Mouse (Mus musculus) macrophage (primary cell): ENCODE results near the gene Fam19a3. TPM values are rescaled to one million over a fixed set of nuclear protein-coding genes. Genes with fewer than 3 reads are reported as not detected.
A peak's percentile ranks its signal among the peaks of the same experiment; 100 is the strongest.

Source experiments
- H3K27ac ChIP-seq: fragments of 350-480 bp; formaldehyde crosslinking; 2 replicates; pipeline ENCODE4 v1.9.0; 2021
- H3K36me3 ChIP-seq: fragments of 350-480 bp; formaldehyde crosslinking; 2 replicates; pipeline ENCODE4 v1.9.0; 2021; ENCODE audit errors: inconsistent target
- H3K4me3 ChIP-seq: fragments of 350-480 bp; formaldehyde crosslinking; 2 replicates; pipeline ENCODE4 v1.9.0; 2021; ENCODE audit errors: inconsistent target
- H3K79me2 ChIP-seq: fragments of 350-480 bp; formaldehyde crosslinking; 2 replicates; pipeline ENCODE4 v1.9.0; 2021; ENCODE audit errors: inconsistent target
- WGBS: methylation state at CpG from one replicate; pipeline ENCODE4 v1.1.7; 2026; ENCODE audit warnings: inconsistent platforms; ENCODE audit not compliant: missing documents; 5-methylcytosine and 5-hydroxymethylcytosine counted together
- polyA plus RNA-seq: library from polyadenylated mRNA; stranded (reverse); fragments of 250-400 nt; gene quantifications from 3 replicates; pipeline ENCODE4 v1.2.4, GENCODE M21; 2018; ENCODE audit warnings: inconsistent platforms

The Fam19a3 gene
- polyA plus RNA-seq, 1 experiment from 2014 or later, result not detected

DNA sequence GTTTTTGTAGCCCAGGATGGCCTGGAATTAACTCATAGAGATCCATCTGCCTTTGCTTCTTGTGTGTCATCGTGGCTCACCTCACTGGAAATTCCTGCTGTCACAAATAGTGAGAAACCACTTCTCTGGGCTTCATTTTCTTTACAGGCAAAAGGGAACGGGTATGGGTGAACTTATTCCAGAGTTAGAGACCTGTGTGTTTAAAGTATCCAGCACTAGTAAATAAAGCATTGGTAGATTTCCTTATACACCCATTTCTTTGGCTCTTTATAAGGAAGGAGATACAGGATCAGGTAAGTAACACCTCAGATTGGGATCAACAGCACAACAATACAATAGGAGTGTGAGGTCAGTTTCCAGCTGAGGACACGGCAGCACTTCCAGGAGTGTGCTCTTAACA lies 6.4 kb upstream of the Fam19a3 start, which contains the start of gene Rhoc:
Gene Rhoc, plus strand, starts transcription at position 301 of the 400 bp plus-strand sequence.
- Histone ChIP-seq H3K4me3 (peak within 1 kb of the TSS; percentile 51), H3K36me3 (no peaks in the 10 kb centered on the region), H3K27ac (no peak within 1 kb of the TSS), H3K79me2 (no peaks in the 10 kb centered on the region)
- WGBS, result 81% methylated on average over 3 of the region's 3 CpGs

DNA sequence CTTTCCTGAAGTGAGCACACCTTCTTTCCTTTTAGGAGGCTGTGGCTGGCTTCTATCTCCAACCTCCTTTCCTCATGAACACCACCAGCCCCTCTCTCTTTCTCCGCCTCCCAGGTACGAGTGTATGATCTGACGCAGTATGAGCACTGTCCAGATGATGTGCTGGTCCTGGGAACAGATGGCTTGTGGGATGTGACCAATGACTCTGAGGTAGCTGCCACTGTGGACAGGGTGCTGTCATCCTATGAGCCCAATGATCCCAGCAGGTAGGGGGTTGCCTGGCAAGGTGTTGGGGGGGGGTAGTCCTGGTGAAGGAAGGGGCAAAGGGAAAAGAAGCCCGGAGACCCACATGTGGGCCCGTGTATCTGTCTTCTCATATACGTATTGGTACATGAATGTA lies 3.6 kb upstream of the Fam19a3 start:
- H3K27ac ChIP-seq, result no peak overlapping the region
- no peaks in the 10 kb centered on the region for H3K36me3 ChIP-seq
- H3K79me2 ChIP-seq, result no peaks in the 10 kb centered on the region
- WGBS, result 91% methylated on average over 6 of the region's 6 CpGs
- H3K4me3 ChIP-seq, result no peak overlapping the region

DNA sequence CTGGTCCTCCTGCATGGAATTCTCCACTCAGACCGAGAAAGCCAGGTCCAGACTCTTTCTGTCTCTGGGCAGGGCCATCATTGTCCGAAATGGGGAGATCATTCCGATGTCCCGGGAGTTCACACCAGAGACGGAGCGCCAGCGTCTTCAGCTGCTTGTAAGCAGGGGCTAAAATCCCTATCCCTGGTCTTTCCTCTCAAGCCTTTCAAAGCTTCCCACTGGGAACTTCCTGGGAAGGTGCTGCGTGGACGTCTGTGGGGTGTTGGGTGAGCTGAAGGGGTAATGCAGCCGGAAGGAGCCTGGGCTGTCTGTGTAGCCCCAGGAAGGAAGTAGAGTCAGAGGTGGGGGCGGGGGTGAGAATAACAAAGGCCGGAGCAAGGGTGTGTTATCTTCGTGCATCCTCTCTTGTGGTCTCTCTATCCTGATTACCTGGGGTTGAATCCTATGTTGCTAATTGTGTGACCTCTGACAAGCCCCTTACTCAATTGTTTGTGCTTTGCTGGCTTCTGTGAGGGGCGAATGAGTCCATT lies 2.4 kb upstream of the Fam19a3 start:
- 57% methylated on average over 14 of the region's 14 CpGs for WGBS
- H3K4me3 ChIP-seq, result no peak overlapping the region
- H3K27ac ChIP-seq, result no peak overlapping the region
- H3K79me2 ChIP-seq, result no peaks in the 10 kb centered on the region
- no peaks in the 10 kb centered on the region for H3K36me3 ChIP-seq

DNA sequence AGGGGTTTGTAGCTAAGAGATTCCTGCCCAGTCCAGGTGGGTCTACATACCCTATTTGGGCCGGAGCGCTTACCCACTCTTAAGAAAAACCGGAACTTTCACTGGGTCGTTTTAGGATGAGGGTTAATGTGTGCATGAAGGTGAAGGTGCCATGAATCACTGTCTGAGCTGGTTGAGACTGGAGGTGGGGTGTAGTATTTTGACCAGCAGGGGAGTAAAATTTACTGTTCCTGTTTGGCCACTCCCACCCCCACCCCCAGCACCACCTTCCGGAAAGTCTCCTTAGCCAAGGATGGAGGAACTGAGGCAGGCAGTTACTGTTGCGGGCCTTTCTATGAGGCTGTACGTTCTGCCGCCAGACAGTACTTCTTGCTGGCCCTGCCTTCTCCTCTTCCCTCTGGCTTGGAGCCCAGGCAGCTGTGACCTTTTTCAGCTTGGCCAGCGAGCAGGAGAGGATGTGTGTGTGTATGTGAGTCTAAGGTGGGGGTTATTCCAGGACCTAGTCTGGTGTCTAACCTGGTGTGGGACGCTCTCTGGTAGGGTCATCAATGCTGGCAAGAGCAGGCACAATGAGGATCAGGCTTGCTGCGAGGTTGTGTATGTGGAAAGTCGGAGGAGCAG lies 531 bp upstream of the Fam19a3 start:
- Histone ChIP-seq H3K79me2 (no peaks in the 10 kb centered on the region), H3K4me3 (no peak overlapping the region; the same call in 1 of the 2 replicates), H3K36me3 (no peaks in the 10 kb centered on the region), H3K27ac (no peak overlapping the region)
- WGBS, result 29% methylated on average over 12 of the region's 12 CpGs

DNA sequence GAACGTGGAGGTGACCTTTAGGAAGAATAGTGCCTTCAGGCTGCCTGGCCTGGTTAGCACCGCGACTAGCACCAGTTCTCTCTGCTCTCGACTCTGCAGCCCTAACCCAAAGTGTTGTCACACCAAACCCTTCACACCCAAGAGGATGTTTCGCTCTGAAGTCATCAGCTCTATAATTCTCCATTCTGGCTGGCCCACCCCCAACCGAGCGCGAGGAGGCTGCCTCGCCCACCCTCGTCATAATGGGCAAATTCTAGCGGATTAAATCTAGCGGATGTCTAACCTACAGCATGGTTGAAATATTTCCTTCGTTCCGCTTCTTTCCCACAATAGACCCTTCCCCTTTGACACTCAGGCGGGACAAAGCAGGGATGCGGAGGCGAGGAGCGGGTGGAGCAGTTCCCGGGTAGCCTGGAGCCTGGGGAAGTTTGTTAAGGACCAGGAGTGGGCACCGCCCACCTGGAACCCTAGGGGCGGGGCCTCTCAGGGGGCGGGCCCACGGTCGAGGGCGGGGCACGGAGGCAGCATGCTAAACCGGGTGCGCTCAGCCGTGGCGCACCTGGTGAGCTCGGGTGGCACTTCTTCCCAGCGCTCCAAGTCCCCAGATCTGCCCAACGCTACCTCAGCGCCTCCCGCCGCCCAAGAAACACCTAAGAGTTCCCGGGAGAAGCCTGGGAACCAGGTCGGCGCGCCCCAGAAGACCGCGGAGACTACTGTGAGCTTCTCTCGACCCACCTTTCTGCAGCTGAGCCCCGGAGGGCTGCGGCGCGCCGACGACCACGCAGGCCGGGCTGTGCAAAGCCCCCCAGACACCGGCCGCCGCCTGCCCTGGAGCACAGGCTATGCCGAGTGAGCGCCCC lies 849 bp downstream of the Fam19a3 start, which contains the start of gene Ppm1j:
Gene Ppm1j, plus strand, starts transcription at position 496 of the 860 bp plus-strand sequence.
- 4% methylated on average over 56 of the region's 56 CpGs for WGBS
- H3K4me3 ChIP-seq, result peak within 1 kb of the TSS; percentile 17
- H3K79me2 ChIP-seq, result no peaks in the 10 kb centered on the region
- no peak within 1 kb of the TSS for H3K27ac ChIP-seq
- H3K36me3 ChIP-seq, result no peaks in the 10 kb centered on the region

DNA sequence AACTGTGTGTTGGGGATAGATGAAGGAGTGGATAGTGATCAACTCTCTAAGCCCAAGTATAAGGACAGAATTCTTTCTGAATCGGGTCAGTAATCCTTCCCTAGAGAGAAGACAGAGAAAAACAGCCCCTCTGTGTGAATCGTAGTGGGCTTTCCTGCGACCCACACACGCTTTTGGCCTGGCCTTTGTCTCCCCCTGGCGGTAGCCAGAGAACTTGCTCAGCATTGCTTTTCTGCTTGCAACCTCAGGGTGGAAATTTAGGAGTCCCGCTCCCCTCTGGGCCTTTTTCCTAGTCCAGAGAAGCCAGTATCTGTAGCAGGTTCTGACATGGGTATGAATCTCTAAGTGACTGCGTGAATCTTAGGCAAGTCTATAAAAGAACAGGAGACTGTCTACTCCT lies 1.7 kb downstream of the Fam19a3 start:
- H3K4me3 ChIP-seq, result no peak overlapping the region
- H3K79me2 ChIP-seq, result no peaks in the 10 kb centered on the region
- H3K27ac ChIP-seq, result no peak overlapping the region
- H3K36me3 ChIP-seq, result no peaks in the 10 kb centered on the region
- 3% methylated on average over 7 of the region's 7 CpGs for WGBS

DNA sequence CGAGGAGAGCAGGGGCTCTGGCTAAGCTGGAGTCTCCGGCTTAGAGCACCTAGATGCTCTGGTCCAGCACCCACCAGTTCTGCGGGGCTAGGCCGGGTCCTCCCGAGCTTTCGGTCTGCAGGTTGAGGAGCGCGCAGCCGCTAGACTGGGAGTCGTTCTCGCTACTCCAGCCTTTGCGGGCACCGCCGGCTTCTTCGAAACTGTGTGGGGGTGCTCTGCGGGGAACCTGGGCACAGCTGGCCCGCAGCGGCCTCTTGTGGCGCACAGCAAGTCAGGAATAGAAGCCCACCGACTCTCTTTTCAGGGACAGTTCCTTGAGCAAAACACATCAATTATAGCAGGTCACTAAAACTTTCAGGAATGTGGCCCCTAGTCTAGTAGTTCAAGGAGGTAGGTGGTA lies 4.3 kb downstream of the Fam19a3 start:
- Histone ChIP-seq H3K36me3 (no peaks in the 10 kb centered on the region), H3K79me2 (no peaks in the 10 kb centered on the region), H3K27ac (no peak overlapping the region), H3K4me3 (no peak overlapping the region)
- WGBS, result 2% methylated on average over 20 of the region's 20 CpGs

DNA sequence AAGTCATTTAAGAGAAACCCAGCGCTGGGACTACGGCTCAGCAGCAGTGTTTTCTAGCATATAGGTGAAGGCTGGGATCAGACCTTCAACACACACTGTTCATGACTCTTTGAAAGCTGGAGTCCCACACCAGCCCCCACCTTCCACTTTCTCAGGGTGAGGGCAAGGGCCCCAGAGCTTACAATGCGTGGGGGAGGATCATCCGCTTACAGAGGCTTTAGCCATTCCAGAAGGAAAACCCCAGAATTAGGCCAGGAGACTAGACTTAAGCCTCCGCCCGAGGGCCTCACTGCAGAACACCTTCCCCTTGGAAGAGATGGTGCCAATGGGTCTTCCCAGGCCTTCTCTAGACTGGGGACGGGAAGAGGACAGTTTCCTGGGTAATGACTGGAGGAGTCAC lies 8.3 kb downstream of the Fam19a3 start:
- 94% methylated on average over 7 of the region's 7 CpGs for WGBS
- Histone ChIP-seq H3K27ac (no peak overlapping the region), H3K4me3 (no peak overlapping the region), H3K79me2 (no peaks in the 10 kb centered on the region), H3K36me3 (no peaks in the 10 kb centered on the region)

DNA sequence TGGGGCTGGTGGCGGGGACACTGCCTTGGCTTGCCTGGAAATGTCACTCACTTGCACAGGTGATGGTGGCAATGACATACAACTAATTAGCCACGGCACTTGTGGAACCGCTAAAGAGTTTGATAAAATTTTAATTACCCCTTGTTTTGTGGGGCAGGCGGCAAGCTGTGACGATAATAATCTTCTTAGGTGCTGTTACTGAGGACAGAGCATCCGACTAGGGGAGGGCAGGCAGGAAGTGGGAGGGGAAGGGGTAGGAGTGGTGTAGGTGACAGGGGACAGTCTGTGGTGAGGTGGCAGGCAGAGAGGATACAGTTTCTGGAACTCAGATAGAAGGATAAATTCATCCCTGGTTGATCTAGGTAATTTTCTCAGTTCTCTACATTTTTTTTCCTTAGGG lies 10.2 kb downstream of the Fam19a3 start:
- Histone ChIP-seq H3K36me3 (no peaks in the 10 kb centered on the region), H3K27ac (no peak overlapping the region), H3K79me2 (no peaks in the 10 kb centered on the region), H3K4me3 (no peak overlapping the region)
- 63% methylated on average over 6 of the region's 6 CpGs for WGBS

DNA sequence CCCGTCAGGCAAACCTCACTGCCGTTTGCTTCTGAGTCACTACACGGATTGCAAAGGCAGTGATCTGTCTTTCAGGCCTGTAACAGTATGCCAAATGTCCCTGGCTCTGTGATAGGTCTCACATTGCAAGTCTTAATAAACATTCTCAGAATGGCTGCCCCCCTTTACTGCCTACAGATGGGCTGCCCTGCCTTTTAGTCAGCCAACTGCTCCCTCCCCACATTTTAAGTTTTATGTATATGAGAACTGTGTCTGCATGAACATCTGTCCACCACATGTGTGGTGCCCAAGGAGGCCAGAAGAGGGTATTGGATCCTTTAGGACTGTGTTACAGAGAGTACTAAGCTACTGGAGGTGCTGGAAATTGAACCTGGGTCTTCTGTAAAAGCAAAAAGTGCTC lies 10.7 kb downstream of the Fam19a3 start:
- Histone ChIP-seq H3K27ac (no peak overlapping the region), H3K4me3 (no peak overlapping the region), H3K79me2 (no peaks in the 10 kb centered on the region), H3K36me3 (no peaks in the 10 kb centered on the region)
- 98% methylated on average over 3 of the region's 3 CpGs for WGBS

DNA sequence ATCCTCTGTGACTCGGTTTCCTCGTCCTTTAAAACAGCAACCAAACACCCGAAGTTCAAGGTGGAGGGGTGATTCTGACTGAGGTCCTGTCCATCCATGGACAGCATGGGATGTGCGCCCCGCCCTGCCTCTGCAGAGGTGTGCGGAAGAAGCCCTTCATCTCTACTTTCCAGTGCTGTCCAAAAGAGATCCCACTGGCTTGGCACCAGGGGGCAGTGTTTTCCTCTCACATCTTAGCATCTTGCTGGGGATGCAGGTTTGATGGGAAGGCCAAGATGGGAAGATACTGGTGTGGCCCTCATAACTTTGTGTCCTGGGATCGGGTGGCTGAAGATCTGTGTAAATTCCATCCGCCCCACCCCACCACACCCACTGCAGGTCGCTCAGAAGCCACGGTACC lies 11.6 kb downstream of the Fam19a3 start:
- WGBS, result 83% methylated on average over 10 of the region's 10 CpGs

DNA sequence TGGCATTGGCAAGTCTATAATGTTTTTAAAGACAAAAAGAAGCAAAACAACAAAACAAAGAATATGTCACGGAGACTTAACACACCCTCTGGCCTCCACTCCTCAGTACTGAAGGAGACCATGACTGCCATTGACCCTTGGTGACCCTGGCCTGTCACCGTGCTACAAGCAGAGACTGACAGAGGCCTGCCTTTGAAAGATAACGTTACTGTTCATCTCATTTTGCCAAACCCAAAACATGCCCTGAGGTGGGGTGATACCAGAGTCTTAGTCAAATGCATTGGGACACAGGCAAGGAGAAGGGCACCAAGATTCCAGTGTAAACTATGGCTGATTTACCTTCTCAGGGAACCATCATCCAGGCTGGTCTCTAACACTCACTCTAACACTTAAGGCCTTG lies 12.5 kb downstream of the Fam19a3 start:
- Histone ChIP-seq H3K27ac (no peak overlapping the region), H3K4me3 (no peak overlapping the region), H3K36me3 (no peaks in the 10 kb centered on the region), H3K79me2 (no peaks in the 10 kb centered on the region)
- WGBS, result 94% methylated on average over 3 of the region's 3 CpGs

More for the DNA sequence above, 11.6 kb downstream of the Fam19a3 start:
- Histone ChIP-seq H3K36me3 (no peaks in the 10 kb centered on the region), H3K27ac (no peak overlapping the region), H3K4me3 (no peak overlapping the region), H3K79me2 (no peaks in the 10 kb centered on the region)

DNA sequence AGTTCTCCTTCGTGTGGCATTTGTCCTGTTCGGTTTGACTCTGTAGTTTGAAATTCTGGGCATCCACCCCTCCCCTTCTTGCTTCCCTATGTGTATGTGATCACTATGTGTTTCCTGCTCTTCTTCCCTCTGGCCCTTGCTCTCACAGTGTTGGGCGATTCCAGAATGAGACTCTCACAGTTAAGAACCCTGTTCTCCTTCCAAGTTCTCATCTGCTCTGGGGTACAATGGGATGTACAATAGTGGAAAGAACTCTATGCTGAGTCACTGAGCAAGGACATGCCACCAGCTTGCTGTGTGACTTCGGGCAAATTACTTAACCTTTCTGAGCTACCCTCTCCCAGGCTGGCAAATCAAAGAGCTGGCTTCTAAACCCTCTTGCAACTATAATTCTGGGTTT lies 13.9 kb downstream of the Fam19a3 start:
- Histone ChIP-seq H3K27ac (0 out of 2 replicates have a peak overlapping the region, but pooled peaks have one; percentile 21), H3K79me2 (no peaks in the 10 kb centered on the region), H3K4me3 (no peak overlapping the region), H3K36me3 (no peaks in the 10 kb centered on the region)
- WGBS, result 63% methylated on average over 4 of the region's 4 CpGs

DNA sequence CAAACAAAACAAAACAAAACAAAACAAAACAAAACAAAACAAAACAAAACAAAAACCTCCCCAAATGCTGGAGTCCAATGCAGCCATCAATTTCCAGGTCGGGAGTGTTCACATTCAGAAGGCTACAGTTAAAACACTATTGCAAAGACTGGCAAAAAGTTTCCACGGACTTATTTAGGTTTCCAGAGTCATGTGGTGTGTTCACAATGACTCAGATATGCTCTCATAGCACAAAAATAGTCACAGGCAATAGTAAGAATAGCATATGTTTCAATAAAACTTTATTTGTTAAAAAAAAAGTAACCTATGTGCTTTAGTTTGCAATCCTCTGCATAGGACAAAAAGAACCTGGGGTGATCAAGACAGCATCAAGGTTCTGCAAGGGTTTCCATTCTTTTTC lies 14.5 kb downstream of the Fam19a3 start:
- no peaks in the 10 kb centered on the region for H3K36me3 ChIP-seq
- H3K79me2 ChIP-seq, result no peaks in the 10 kb centered on the region
- H3K4me3 ChIP-seq, result no peak overlapping the region
- 0 out of 2 replicates have a peak overlapping the region, but pooled peaks have one; percentile 21 for H3K27ac ChIP-seq
- 53% methylated on average over 2 of the region's 2 CpGs for WGBS

DNA sequence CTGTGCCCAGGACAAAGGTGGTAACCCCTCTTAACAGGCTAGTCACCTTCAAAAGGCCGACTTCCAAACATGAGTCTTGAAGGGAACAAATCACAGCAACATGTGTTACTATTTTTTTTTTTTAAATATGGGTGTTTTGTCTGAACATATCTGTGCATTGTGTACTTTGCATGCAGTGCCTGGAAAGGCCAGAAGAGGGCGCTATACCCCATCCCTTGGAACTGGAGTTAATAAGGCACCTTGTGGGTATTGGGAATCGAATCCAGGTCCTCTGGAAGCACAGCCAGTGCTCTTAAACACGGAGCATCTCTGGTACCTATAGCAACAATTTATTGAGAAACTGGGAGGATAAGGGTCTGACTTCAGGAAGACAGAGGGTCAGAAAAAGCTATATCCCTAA lies 16.6 kb downstream of the Fam19a3 start:
- no peaks in the 10 kb centered on the region for H3K79me2 ChIP-seq
- H3K27ac ChIP-seq, result no peak overlapping the region
- H3K36me3 ChIP-seq, result no peaks in the 10 kb centered on the region
- no peak overlapping the region for H3K4me3 ChIP-seq
- WGBS, result 29% methylated on average over 4 of the region's 4 CpGs
